Mouse (Mus musculus) MEL (cell line): ENCODE results near the gene Esr1. TPM values are rescaled to one million over a fixed set of nuclear protein-coding genes. Genes with fewer than 3 reads are reported as not detected.

Experiments
- DNase-seq: peaks from one replicate; pipeline ENCODE4 v3.0.0; 2011; ENCODE audit warnings: low read depth, low spot score
- H3K27ac ChIP-seq: 2 replicates; pipeline ENCODE4 v1.5.1; 2012; ENCODE audit warnings: low read depth, mild to moderate bottlenecking, control low read depth, low read length, moderate library complexity; ENCODE audit not compliant: control insufficient read depth
- H3K27me3 ChIP-seq, 2 experiments: fragments of 150-350 bp in 1 of 2; sonication (generic) in 1 of 2; 2 replicates each; pipeline ENCODE4 v1.6.1; 2012; ENCODE audit warnings: low read length in 2 of 2, mild to moderate bottlenecking in 2 of 2, improper control_type of control experiment in 1 of 2, moderate library complexity in 1 of 2; ENCODE audit not compliant: insufficient read depth in 2 of 2, control insufficient read depth in 1 of 2
- H3K36me3 ChIP-seq, 2 experiments: 2 replicates each; pipeline ENCODE4 v1.6.1; 2012 to 2014; ENCODE audit warnings: low read length in 2 of 2, improper control_type of control experiment in 1 of 2, inconsistent platforms in 1 of 2, mild to moderate bottlenecking in 1 of 2; ENCODE audit not compliant: insufficient read depth in 2 of 2, control insufficient read depth in 1 of 2
- H3K4me1 ChIP-seq, 2 experiments: fragments of 150-350 bp in 1 of 2; sonication (generic) in 1 of 2; 2 replicates each; pipeline ENCODE4 v1.6.1; 2012; ENCODE audit warnings: low read length in 2 of 2, improper control_type of control experiment in 1 of 2, mild to moderate bottlenecking in 1 of 2; ENCODE audit not compliant: insufficient read depth in 2 of 2, control insufficient read depth in 1 of 2
- H3K4me3 ChIP-seq, 2 experiments: fragments of 150-350 bp in 1 of 2; sonication (generic) in 1 of 2; 2 replicates each; pipeline ENCODE4 v1.5.1; 2012; ENCODE audit warnings: low read depth in 2 of 2, low read length in 2 of 2, mild to moderate bottlenecking in 2 of 2, moderate library complexity in 2 of 2, control low read depth in 1 of 2, improper control_type of control experiment in 1 of 2; ENCODE audit not compliant: control insufficient read depth in 1 of 2, insufficient read depth in 1 of 2
- H3K79me2 ChIP-seq: 2 replicates; pipeline ENCODE4 v1.6.1; 2012; ENCODE audit warnings: mild to moderate bottlenecking, low read length, moderate library complexity; ENCODE audit not compliant: control insufficient read depth, poor library complexity, insufficient read depth
- H3K9ac ChIP-seq: 2 replicates; pipeline ENCODE4 v1.6.1; 2012; ENCODE audit warnings: low read depth, mild to moderate bottlenecking, control low read depth, low read length, moderate library complexity; ENCODE audit not compliant: control insufficient read depth, poor library complexity, severe bottlenecking
- H3K9me3 ChIP-seq: fragments of 150-350 bp; sonication (generic); replicated peaks from 2 replicates; pipeline ENCODE4 v1.6.1; 2012; ENCODE audit warnings: mild to moderate bottlenecking, low read length, improper control_type of control experiment, moderate library complexity; ENCODE audit not compliant: insufficient read depth
- BHLHE40 ChIP-seq: IDR thresholded peaks from 2 replicates; pipeline ENCODE4 v1.6.1; 2012; ENCODE audit warnings: low read depth, mild to moderate bottlenecking, inconsistent platforms, low read length, improper control_type of control experiment, borderline replicate concordance
- CHD1 ChIP-seq: IDR thresholded peaks from 2 replicates; pipeline ENCODE4 v1.6.1; 2012; ENCODE audit warnings: low read depth, mild to moderate bottlenecking, inconsistent platforms, low read length, improper control_type of control experiment
- CTCF ChIP-seq, 3 experiments: IDR thresholded peaks in 2 of 3; conservative IDR thresholded peaks in 1 of 3; 2 replicates each; pipeline ENCODE4 v1.5.1; 2011 to 2012; ENCODE audit warnings: low read length in 3 of 3, low read depth in 2 of 3, mild to moderate bottlenecking in 2 of 3, improper control_type of control experiment in 1 of 3, inconsistent platforms in 1 of 3, mixed read lengths in 1 of 3, moderate library complexity in 1 of 3; ENCODE audit not compliant: control insufficient read depth in 1 of 3, insufficient read depth in 1 of 3, poor library complexity in 1 of 3, severe bottlenecking in 1 of 3
- E2F4 ChIP-seq: IDR thresholded peaks from 2 replicates; pipeline ENCODE4 v1.6.1; 2011; ENCODE audit warnings: low read depth, low read length, improper control_type of control experiment, borderline replicate concordance
- EP300 ChIP-seq, 2 experiments: IDR thresholded peaks; 2 replicates each; pipeline ENCODE4 v1.6.1; 2011; ENCODE audit warnings: improper control_type of control experiment in 2 of 2, low read length in 2 of 2, low read depth in 1 of 2, mild to moderate bottlenecking in 1 of 2
- GATA1 ChIP-seq: IDR thresholded peaks from 2 replicates; pipeline ENCODE4 v1.6.1; 2011; ENCODE audit warnings: low read depth, low read length, improper control_type of control experiment
- JUND ChIP-seq: IDR thresholded peaks from 2 replicates; pipeline ENCODE4 v1.6.1; 2011; ENCODE audit warnings: low read depth, mild to moderate bottlenecking, improper control_type of control experiment, low read length
- KAT2A ChIP-seq: conservative IDR thresholded peaks from 2 replicates; pipeline ENCODE4 v1.6.1; 2012; ENCODE audit warnings: low read depth, low read length, improper control_type of control experiment, inconsistent platforms
- MAFK ChIP-seq: IDR thresholded peaks from 2 replicates; pipeline ENCODE4 v1.6.1; 2011; ENCODE audit warnings: low read depth, mild to moderate bottlenecking, low read length, improper control_type of control experiment, borderline replicate concordance
- MAX ChIP-seq: IDR thresholded peaks from 2 replicates; pipeline ENCODE4 v1.6.1; 2011; ENCODE audit warnings: low read length, improper control_type of control experiment
- MEF2A ChIP-seq: IDR thresholded peaks from 2 replicates; pipeline ENCODE4 v1.6.1; 2014; ENCODE audit warnings: low read depth, mild to moderate bottlenecking, inconsistent platforms, low read length, improper control_type of control experiment; ENCODE audit not compliant: poor library complexity, insufficient replicate concordance, severe bottlenecking; ENCODE audit errors: extremely low read depth
- MXI1 ChIP-seq: IDR thresholded peaks from 2 replicates; pipeline ENCODE4 v1.6.1; 2011; ENCODE audit warnings: mild to moderate bottlenecking, low read depth, low read length, improper control_type of control experiment
- MYB ChIP-seq: IDR thresholded peaks from 2 replicates; pipeline ENCODE4 v1.6.1; 2011; ENCODE audit warnings: mild to moderate bottlenecking, low read depth, low read length, improper control_type of control experiment
- POLR2AphosphoS2 ChIP-seq: IDR thresholded peaks from 2 replicates; pipeline ENCODE4 v1.6.1; 2011; ENCODE audit warnings: low read length, improper control_type of control experiment
- POLR2AphosphoS5 ChIP-seq: IDR thresholded peaks from 2 replicates; pipeline ENCODE4 v1.6.1; 2012; ENCODE audit warnings: low read depth, borderline replicate concordance, mild to moderate bottlenecking, inconsistent platforms, low read length, moderate library complexity, mixed read lengths
- RCOR1 ChIP-seq: IDR thresholded peaks from 2 replicates; pipeline ENCODE4 v1.6.1; 2012; ENCODE audit warnings: low read depth, mild to moderate bottlenecking, inconsistent platforms, low read length, improper control_type of control experiment
- TAL1 ChIP-seq: IDR thresholded peaks from 2 replicates; pipeline ENCODE4 v1.6.1; 2012; ENCODE audit warnings: mild to moderate bottlenecking, inconsistent platforms, low read length, moderate library complexity, mixed read lengths
- TBP ChIP-seq: IDR thresholded peaks from 2 replicates; pipeline ENCODE4 v1.8.0; 2011; ENCODE audit warnings: low read depth, low read length, improper control_type of control experiment
- TCF12 ChIP-seq: IDR thresholded peaks from 2 replicates; pipeline ENCODE4 v1.6.1; 2014; ENCODE audit warnings: low read depth, mild to moderate bottlenecking, inconsistent platforms, low read length, improper control_type of control experiment, moderate library complexity
- UBTF ChIP-seq: IDR thresholded peaks from 2 replicates; pipeline ENCODE4 v1.6.1; 2012; ENCODE audit warnings: low read depth, mild to moderate bottlenecking, inconsistent platforms, low read length, improper control_type of control experiment, moderate library complexity, borderline replicate concordance; ENCODE audit not compliant: insufficient read depth
- USF1 ChIP-seq: IDR thresholded peaks from 2 replicates; pipeline ENCODE4 v1.6.1; 2014; ENCODE audit warnings: low read depth, mild to moderate bottlenecking, inconsistent platforms, low read length, improper control_type of control experiment, moderate library complexity
- USF2 ChIP-seq, 2 experiments: IDR thresholded peaks; 2 replicates each; pipeline ENCODE4 v1.6.1; 2011 to 2012; ENCODE audit warnings: improper control_type of control experiment in 2 of 2, low read length in 2 of 2, borderline replicate concordance in 1 of 2, inconsistent platforms in 1 of 2, low read depth in 1 of 2, mild to moderate bottlenecking in 1 of 2; ENCODE audit not compliant: insufficient read depth in 1 of 2
- ZKSCAN1 ChIP-seq: IDR thresholded peaks from 2 replicates; pipeline ENCODE4 v1.6.1; 2012; ENCODE audit warnings: low read depth, mild to moderate bottlenecking, inconsistent platforms, low read length, improper control_type of control experiment, moderate library complexity
- ZMIZ1 ChIP-seq: IDR thresholded peaks from 2 replicates; pipeline ENCODE4 v1.6.1; 2012; ENCODE audit warnings: low read depth, mild to moderate bottlenecking, inconsistent platforms, low read length, improper control_type of control experiment, moderate library complexity
- polyA plus RNA-seq, 2 experiments: library from polyadenylated mRNA; stranded (reverse) in 1 of 2; unstranded in 1 of 2; fragments of >175 nt in 1 of 2; fragments of >200 nt in 1 of 2; gene quantifications; 2 replicates each; pipeline versions ENCODE4 v1.2.1 to v1.2.4; 2012; ENCODE audit warnings: low replicate concordance in 2 of 2, low read depth in 1 of 2; ENCODE audit not compliant: insufficient read length in 2 of 2, insufficient read depth in 1 of 2, missing spikeins in 1 of 2
- total RNA-seq: library from RNA; depleted of rRNA; stranded (reverse); fragments of 300-350 nt; gene quantifications from 2 replicates; pipeline ENCODE4 v1.2.3, GENCODE M21; 2012

Esr1 gene
- total and polyA plus RNA-seq, 3 experiments = 0.65 to 0.69 TPM; not detected in 1

DNA sequence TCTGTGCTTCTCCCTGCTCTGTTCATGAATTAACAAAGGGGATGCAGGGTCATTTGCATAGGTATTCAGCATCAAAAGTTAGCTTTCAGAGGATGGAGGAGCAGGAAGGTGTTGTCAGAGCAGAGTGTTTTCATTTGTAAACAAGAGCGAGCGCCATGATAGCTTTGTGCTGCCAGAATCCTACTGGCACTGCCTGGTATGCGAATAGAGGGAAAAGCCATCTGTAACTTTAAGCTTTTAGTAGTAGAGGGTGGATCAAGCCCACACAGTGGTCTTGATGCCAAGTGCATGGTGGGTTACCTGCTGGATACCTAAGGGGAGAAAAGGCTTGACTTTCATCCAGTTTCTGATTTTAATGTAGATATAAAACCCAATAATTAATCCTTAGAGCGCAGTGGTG, 40.1 kb upstream of the Esr1 start:
- H3K9ac ChIP-seq = no peak overlapping the region
- DNase-seq = no peak
- TF ChIP-seq TCF12 = no peak
- TF ChIP-seq POLR2AphosphoS5 = no peak
- no peak for TF ChIP-seq ZKSCAN1
- no peak for TF ChIP-seq CTCF (IDR thresholded peaks at IDR 0.05 in 2 of 3, conservative IDR thresholded peaks at IDR 0.05 in 1 of 3; ENCODE audit: control insufficient read depth in 1 of 3, insufficient read depth in 1 of 3, low read depth in 2 of 3, low read length in 3 of 3, poor library complexity in 1 of 3, severe bottlenecking in 1 of 3)
- TF ChIP-seq JUND = no peak
- no peak for TF ChIP-seq MAX
- TF ChIP-seq USF1 = no peak
- no peak for TF ChIP-seq EP300 (IDR thresholded peaks at IDR 0.05; ENCODE audit: low read depth in 1 of 2, low read length in 2 of 2)
- no peak for TF ChIP-seq MYB
- TF ChIP-seq MEF2A = no peak
- no peak for TF ChIP-seq KAT2A
- no peak for TF ChIP-seq USF2 (IDR thresholded peaks at IDR 0.05; ENCODE audit: borderline replicate concordance in 1 of 2, insufficient read depth in 1 of 2, low read depth in 1 of 2, low read length in 2 of 2)
- TF ChIP-seq, all 39 proteins: peak for 0
- no peaks in the 10 kb centered on the region for H3K79me2 ChIP-seq
- no peak overlapping the region for H3K27ac ChIP-seq
- no peaks in the 10 kb centered on the region for H3K9me3 ChIP-seq
- peaks cover 0 to 3% of the 10 kb centered on the region in 2 experiments; a peak in 1 of 4 replicates for H3K36me3 ChIP-seq
- peaks cover 0 to 3% of the 10 kb centered on the region in 2 experiments; a peak in 1 of 4 replicates for H3K4me1 ChIP-seq
- H3K4me3 ChIP-seq = no peak overlapping the region
- H3K27me3 ChIP-seq = no peaks in the 10 kb centered on the region

- H3K27me3 ChIP-seq = no peaks in the 10 kb centered on the region
- H3K4me1 ChIP-seq = no peaks in the 10 kb centered on the region
- no peaks in the 10 kb centered on the region for H3K36me3 ChIP-seq
- no peak for TF ChIP-seq GATA1
- DNase-seq = no peak
- H3K9me3 ChIP-seq = no peaks in the 10 kb centered on the region
- H3K27ac ChIP-seq = no peak overlapping the region
- H3K4me3 ChIP-seq = no peak overlapping the region
- H3K9ac ChIP-seq = no peak overlapping the region
- no peaks in the 10 kb centered on the region for H3K79me2 ChIP-seq
Observed at GRCm38 (mm10) chr10:4581905-4582304, 29.5 kb upstream of the Esr1 start.

- DNase-seq = no peak
- H3K4me3 ChIP-seq = no peak overlapping the region
Observed at GRCm38 (mm10) chr10:4586691-4587090, 24.7 kb upstream of the Esr1 start.

More at GRCm38 (mm10) chr10:4586691-4587090, 24.7 kb upstream of the Esr1 start:
- no peaks in the 10 kb centered on the region for H3K79me2 ChIP-seq
- H3K27ac ChIP-seq = no peak overlapping the region
- H3K9ac ChIP-seq = no peak overlapping the region
- H3K4me1 ChIP-seq = no peaks in the 10 kb centered on the region
- no peaks in the 10 kb centered on the region for H3K27me3 ChIP-seq
- no peaks in the 10 kb centered on the region for H3K9me3 ChIP-seq
- H3K36me3 ChIP-seq = no peaks in the 10 kb centered on the region
- no peak for TF ChIP-seq MAFK
- no peak for TF ChIP-seq MXI1
- no peak for TF ChIP-seq E2F4
- no peak for TF ChIP-seq CTCF (IDR thresholded peaks at IDR 0.05 in 2 of 3, conservative IDR thresholded peaks at IDR 0.05 in 1 of 3; ENCODE audit: control insufficient read depth in 1 of 3, insufficient read depth in 1 of 3, low read depth in 2 of 3, low read length in 3 of 3, poor library complexity in 1 of 3, severe bottlenecking in 1 of 3)
- TF ChIP-seq TBP = no peak
- no peak for TF ChIP-seq TCF12
- TF ChIP-seq ZMIZ1 = no peak
- no peak for TF ChIP-seq JUND
- TF ChIP-seq RCOR1 = no peak
- TF ChIP-seq TAL1 = no peak
- no peak for TF ChIP-seq MYB
- TF ChIP-seq USF2 (IDR thresholded peaks at IDR 0.05; ENCODE audit: borderline replicate concordance in 1 of 2, insufficient read depth in 1 of 2, low read depth in 1 of 2, low read length in 2 of 2) = no peak
- TF ChIP-seq MEF2A = no peak
- no peak for TF ChIP-seq UBTF
- TF ChIP-seq POLR2AphosphoS2 = no peak
- TF ChIP-seq BHLHE40 = no peak
- no peak for TF ChIP-seq GATA1
- no peak for TF ChIP-seq CHD1
